Mouse (Mus musculus) heart, postnatal 4 days (tissue): ENCODE measurements around the gene Zfp110. TPM values are rescaled to one million over a fixed set of nuclear protein-coding genes. Genes with fewer than 3 reads are reported as not detected.

Experiments
- DNase-seq: peaks from one replicate; pipeline ENCODE4 v3.0.0; 2021
- total RNA-seq, 2 experiments: library from RNA; stranded (reverse); gene quantifications; 2 replicates each; pipeline ENCODE4 v1.2.3; 2021

The Zfp110 gene
- total RNA-seq, 2 experiments from 2014 or later, result 21.5 to 22.4 TPM

GRCm38 (mm10) chr7:12897655-12898410 is 63.3 kb downstream of the Zfp110 start, which contains the start of gene Zscan22:
TSS of gene Zscan22 (plus strand) at chr7:12897815.
- peak; percentile 91 for DNase-seq

Other genes starting within 250 kb of the Zfp110 start
- under 1 TPM; under 0.01 to 0.05 TPM for gene Vmn2r53, start 226.0 kb upstream of the Zfp110 start, total RNA-seq
- not detected for gene Vmn2r54, start 194.4 kb upstream of the Zfp110 start, total RNA-seq
- gene Vmn2r55, start 149.8 kb upstream of the Zfp110 start, total RNA-seq, result not detected
- gene Vmn2r56, start 99.8 kb upstream of the Zfp110 start, total RNA-seq, result under 1 TPM in 1 of 2 experiments, not detected in 1; 0.02 TPM
- gene Zscan18, start 31.1 kb upstream of the Zfp110 start, total RNA-seq, result 1 to 10 TPM; 4.0 to 4.6 TPM
- 10 to 100 TPM in 1 of 2 experiments, 1 to 10 TPM in 1; 9.2 to 10.3 TPM for gene Zfp329, start 15.9 kb upstream of the Zfp110 start, total RNA-seq
- 1 to 10 TPM; 3.3 to 4.3 TPM for gene Zfp128, start 46.4 kb downstream of the Zfp110 start, total RNA-seq
- 1 to 10 TPM; 7.1 to 7.3 TPM for gene Zscan22, start 63.1 kb downstream of the Zfp110 start, total RNA-seq
- gene Rps5, start 87.5 kb downstream of the Zfp110 start, total RNA-seq, result 100 to 1,000 TPM; 857 to 895 TPM
- gene Rnf225, start 92.7 kb downstream of the Zfp110 start, total RNA-seq, result under 1 TPM; 0.38 to 0.67 TPM
- 1 to 10 TPM; 4.9 to 5.4 TPM for gene Zfp324, start 131.1 kb downstream of the Zfp110 start, total RNA-seq
- 1 to 10 TPM; 3.3 to 4.3 TPM for gene Zfp446, start 143.1 kb downstream of the Zfp110 start, total RNA-seq
- gene Slc27a5, start 163.4 kb downstream of the Zfp110 start, total RNA-seq, result not detected
- gene Trim28, start 164.4 kb downstream of the Zfp110 start, total RNA-seq, result 100 to 1,000 TPM; 240 to 249 TPM
- gene Zbtb45, start 175.3 kb downstream of the Zfp110 start, total RNA-seq, result 10 to 100 TPM; 11.0 to 12.1 TPM
- gene Chmp2a, start 200.0 kb downstream of the Zfp110 start, total RNA-seq, result 100 to 1,000 TPM; 114 to 129 TPM
- 100 to 1,000 TPM; 193 to 202 TPM for gene Ube2m, start 203.5 kb downstream of the Zfp110 start, total RNA-seq
- gene Mzf1, start 220.0 kb downstream of the Zfp110 start, total RNA-seq, result 1 to 10 TPM; 1.2 TPM